Comparison of ENCODE assay signal across 8 mouse cellular contexts in genomic region chr17:12960331-12960873, GRCm38 (mm10). TPM values are rescaled to one million over a fixed set of nuclear protein-coding genes. Genes with fewer than 3 reads are reported as not detected.
DNase-seq lines count a peak whose midpoint lies in the region; ATAC-seq and TF ChIP-seq lines count a peak whose summit lies in the region.

Gene Acat2, minus strand, starts transcription at chr17:12960747.

- peak within 1 kb of the TSS; percentile 37 for H3K9ac ChIP-seq in CH12.LX (ENCODE audit: insufficient read depth, low read depth)
- peak within 1 kb of the TSS; percentile 60 for H3K9ac ChIP-seq in forebrain, embryonic 12.5 days
- H3K9ac ChIP-seq in heart, postnatal 0 days (replicated peaks; ENCODE audit: low read depth, low read length), result peak within 1 kb of the TSS; percentile 12; the same call in 1 of the 2 replicates
- peak within 1 kb of the TSS; percentile 80 for H3K9ac ChIP-seq in liver, embryonic 16.5 days (ENCODE audit: low read depth, low read length)
- H3K9ac ChIP-seq in neural tube, embryonic 13.5 days, result peak within 1 kb of the TSS; percentile 73

- no peaks in the 10 kb centered on the region for H3K9me3 ChIP-seq in CH12.LX (replicated peaks; ENCODE audit: low read length)
- no peaks in the 10 kb centered on the region for H3K9me3 ChIP-seq in forebrain, embryonic 12.5 days
- H3K9me3 ChIP-seq in heart, postnatal 0 days (replicated peaks; ENCODE audit: control insufficient read depth, low read length), result no peaks in the 10 kb centered on the region
- H3K9me3 ChIP-seq in liver, embryonic 16.5 days (replicated peaks; ENCODE audit: control insufficient read depth, low read length), result no peaks in the 10 kb centered on the region
- H3K9me3 ChIP-seq in neural tube, embryonic 13.5 days, result no peaks in the 10 kb centered on the region

- dilution Hi-C loops in CH12.LX (cut with MboI; ENCODE audit: extremely low pct_ligation_motif_present, extremely low pct_unique_long_range_greater_than_20kb, low sequenced_read_pairs), result no loop called here

- TF ChIP-seq CTCF in CH12.LX (conservative IDR thresholded peaks at IDR 0.05 in 1 of 2, IDR thresholded peaks at IDR 0.05 in 1 of 2; ENCODE audit: low read depth in 2 of 2, low read length in 2 of 2), result no peak
- TF ChIP-seq CTCF in heart, postnatal 0 days (IDR thresholded peaks at IDR 0.05; ENCODE audit: low read depth), result no peak
- no peak for TF ChIP-seq CTCF in testis, adult 2 months (IDR thresholded peaks at IDR 0.05; ENCODE audit: control insufficient read depth, insufficient read depth, insufficient replicate concordance, low read depth, low read length)

- peak; percentile 98 for TF ChIP-seq POLR2A in CH12.LX (IDR thresholded peaks at IDR 0.05; ENCODE audit: low read depth, low read length)
- TF ChIP-seq POLR2A in testis, adult 2 months (IDR thresholded peaks at IDR 0.05; ENCODE audit: control insufficient read depth, low read depth, low read length), result peak; percentile 79

- peaks cover 5 to 13% of the 10 kb centered on the region in 2 experiments; a peak in 3 of 4 replicates for H3K4me1 ChIP-seq in CH12.LX (ENCODE audit: control insufficient read depth in 1 of 2, insufficient read depth in 2 of 2)
- H3K4me1 ChIP-seq in forebrain, embryonic 12.5 days, result peaks cover 23% of the 10 kb centered on the region
- H3K4me1 ChIP-seq in heart, postnatal 0 days (ENCODE audit: control insufficient read depth, insufficient read depth), result peaks cover 6% of the 10 kb centered on the region; the same call in 1 of the 2 replicates
- H3K4me1 ChIP-seq in liver, embryonic 16.5 days (ENCODE audit: control insufficient read depth, low read depth, low read length), result peaks cover 7% of the 10 kb centered on the region
- peaks cover 32% of the 10 kb centered on the region for H3K4me1 ChIP-seq in neural tube, embryonic 13.5 days (replicated peaks)
- H3K4me1 ChIP-seq in testis, adult 2 months (ENCODE audit: control insufficient read depth, insufficient read depth, low read length), result peaks cover 3% of the 10 kb centered on the region

- ATAC-seq in forebrain, embryonic 12.5 days (ENCODE audit: low FRiP score), result peak; percentile 99
- peak; percentile 98 for ATAC-seq in heart, postnatal 0 days (ENCODE audit: insufficient read depth, low read depth)
- peak; percentile 97 for ATAC-seq in liver, embryonic 16.5 days (ENCODE audit: low read depth)
- peak; percentile 99 for ATAC-seq in neural tube, embryonic 13.5 days (ENCODE audit: low read depth)

- H3K4me3 ChIP-seq in CH12.LX (replicated peaks in 1 of 3; ENCODE audit: low read depth in 2 of 3, low read length in 2 of 3, poor library complexity in 1 of 3), result peak within 1 kb of the TSS; percentile 67 to 88 (median 76)
- H3K4me3 ChIP-seq in forebrain, embryonic 12.5 days (replicated peaks), result peak within 1 kb of the TSS; percentile 69
- peak within 1 kb of the TSS; percentile 73 for H3K4me3 ChIP-seq in heart, postnatal 0 days (ENCODE audit: low read depth, low read length)
- peak within 1 kb of the TSS; percentile 84 for H3K4me3 ChIP-seq in liver, embryonic 16.5 days (ENCODE audit: low read depth, low read length)
- H3K4me3 ChIP-seq in neural tube, embryonic 13.5 days, result peak within 1 kb of the TSS; percentile 65
- H3K4me3 ChIP-seq in testis, adult 2 months (ENCODE audit: control insufficient read depth, low read depth, low read length), result peak within 1 kb of the TSS; percentile 90

- peak within 1 kb of the TSS; percentile 19 for H3K4me2 ChIP-seq in CH12.LX (ENCODE audit: insufficient read depth, low read depth, poor library complexity, severe bottlenecking)
- peak within 1 kb of the TSS; percentile 69 for H3K4me2 ChIP-seq in forebrain, embryonic 12.5 days
- peak within 1 kb of the TSS; percentile 69 for H3K4me2 ChIP-seq in heart, postnatal 0 days (ENCODE audit: low read depth, low read length)
- H3K4me2 ChIP-seq in liver, embryonic 16.5 days (ENCODE audit: low read depth, low read length), result peak within 1 kb of the TSS; percentile 81
- peak within 1 kb of the TSS; percentile 73 for H3K4me2 ChIP-seq in neural tube, embryonic 13.5 days

- in situ Hi-C loops in CH12.LX (cut with MboI; ENCODE audit: low pct_ligation_motif_present, low pct_unique_long_range_greater_than_20kb, low sequenced_read_pairs), result no loop called here

- H3K27ac ChIP-seq in CH12.LX (ENCODE audit: insufficient read depth, low read depth), result peak within 1 kb of the TSS; percentile 73
- peak within 1 kb of the TSS; percentile 94 for H3K27ac ChIP-seq in forebrain, embryonic 12.5 days
- peak within 1 kb of the TSS; percentile 75 for H3K27ac ChIP-seq in heart, postnatal 0 days (ENCODE audit: low read depth)
- H3K27ac ChIP-seq in liver, embryonic 16.5 days (ENCODE audit: low read length), result peak within 1 kb of the TSS; percentile 87
- H3K27ac ChIP-seq in neural tube, embryonic 13.5 days (replicated peaks), result peak within 1 kb of the TSS; percentile 94
- peak within 1 kb of the TSS; percentile 70 for H3K27ac ChIP-seq in testis, adult 2 months (ENCODE audit: control insufficient read depth, insufficient read depth, low read depth, low read length)

- DNase-seq in CH12.LX (ENCODE audit: extremely low read depth), result peak; percentile 91
- DNase-seq in c-Kit-positive CD71-positive TER-119-negative erythroid progenitor cells, embryonic 14.5 days (ENCODE audit: low read depth), result peak; percentile 91
- DNase-seq in heart, postnatal 0 days (ENCODE audit: low spot score), result peak; percentile 88
- peak; percentile 96 to 97 for DNase-seq in kidney, postnatal 4 days

- H3K36me3 ChIP-seq in CH12.LX (replicated peaks in 1 of 2; ENCODE audit: control insufficient read depth in 1 of 2, insufficient read depth in 1 of 2, low read length in 1 of 2), result peaks cover 7 to 26% of the 10 kb centered on the region in 2 experiments
- H3K36me3 ChIP-seq in forebrain, embryonic 12.5 days (replicated peaks), result peaks cover 29% of the 10 kb centered on the region
- H3K36me3 ChIP-seq in heart, postnatal 0 days (replicated peaks; ENCODE audit: control insufficient read depth, insufficient read depth, low read length), result no peaks in the 10 kb centered on the region
- H3K36me3 ChIP-seq in liver, embryonic 16.5 days (ENCODE audit: control insufficient read depth, insufficient read depth), result no peaks in the 10 kb centered on the region; the same call in 1 of the 2 replicates
- H3K36me3 ChIP-seq in neural tube, embryonic 13.5 days, result peaks cover 23% of the 10 kb centered on the region
- no peaks in the 10 kb centered on the region; the same call in 1 of the 2 replicates for H3K36me3 ChIP-seq in testis, adult 2 months (ENCODE audit: control insufficient read depth, insufficient read depth, low read length)

- H3K27me3 ChIP-seq in CH12.LX (replicated peaks), result no peaks in the 10 kb centered on the region
- no peaks in the 10 kb centered on the region for H3K27me3 ChIP-seq in forebrain, embryonic 12.5 days
- H3K27me3 ChIP-seq in heart, postnatal 0 days (ENCODE audit: control insufficient read depth, insufficient read depth, low read length), result no peaks in the 10 kb centered on the region
- no peaks in the 10 kb centered on the region for H3K27me3 ChIP-seq in liver, embryonic 16.5 days (ENCODE audit: control insufficient read depth, insufficient read depth, low read depth, low read length)
- H3K27me3 ChIP-seq in neural tube, embryonic 13.5 days, result no peaks in the 10 kb centered on the region
- H3K27me3 ChIP-seq in testis, adult 2 months (ENCODE audit: control insufficient read depth, insufficient read depth, low read length), result no peaks in the 10 kb centered on the region

- H3K79me2 ChIP-seq in CH12.LX (replicated peaks; ENCODE audit: control insufficient read depth, extremely low read depth, insufficient read depth, poor library complexity, severe bottlenecking), result no peaks in the 10 kb centered on the region

- no peak for TF ChIP-seq RAD21 in CH12.LX (IDR thresholded peaks at IDR 0.05; ENCODE audit: low read depth, low read length)

- WGBS in forebrain, embryonic 12.5 days, result under 1% methylated on average over 42 of the region's 42 CpGs
- under 1% methylated on average over 40 of the region's 42 CpGs for WGBS in heart, postnatal 0 days
- WGBS in liver, embryonic 16.5 days (ENCODE audit: insufficient replicate concordance), result under 1% methylated on average over 42 of the region's 42 CpGs
- WGBS in neural tube, embryonic 13.5 days, result under 1% methylated on average over 41 of the region's 42 CpGs

- TF ChIP-seq EP300 in CH12.LX (IDR thresholded peaks at IDR 0.05; ENCODE audit: low read length), result no peak
- no peak for TF ChIP-seq EP300 in heart, postnatal 0 days (IDR thresholded peaks at IDR 0.05; ENCODE audit: low read depth)

TF ChIP-seq in CH12.LX, 34 proteins besides CTCF, POLR2A, EP300 and RAD21 (continues in another document):
- TF ChIP-seq HCFC1 (IDR thresholded peaks at IDR 0.05; ENCODE audit: low read depth, low read length) (peak; percentile 61), MEF2A (IDR thresholded peaks at IDR 0.05; ENCODE audit: borderline replicate concordance, low read depth, low read length) (no peak; the same call in 1 of the 2 replicates), SIN3A (IDR thresholded peaks at IDR 0.05; ENCODE audit: low read length) (peak; percentile 85), PAX5 (IDR thresholded peaks at IDR 0.05; ENCODE audit: low read length) (no peak), MAX (IDR thresholded peaks at IDR 0.05; ENCODE audit: low read length) (0 out of 2 replicates have a peak, but pooled peaks have one; percentile 56), ZKSCAN1 (IDR thresholded peaks at IDR 0.05; ENCODE audit: borderline replicate concordance, low read depth, low read length) (no peak), ZMIZ1 (IDR thresholded peaks at IDR 0.05; ENCODE audit: low read depth, low read length) (peak; percentile 95), POLR2AphosphoS2 (IDR thresholded peaks at IDR 0.05; ENCODE audit: low read depth, low read length) (peak; percentile 89), MAFK (IDR thresholded peaks at IDR 0.05; ENCODE audit: insufficient replicate concordance, low read length) (no peak), KAT2A (IDR thresholded peaks at IDR 0.05; ENCODE audit: insufficient replicate concordance, low read length) (0 out of 2 replicates have a peak, but pooled peaks have one; percentile 19), ZNF384 (IDR thresholded peaks at IDR 0.05; ENCODE audit: low read depth, low read length) (no peak), MYC (IDR thresholded peaks at IDR 0.05; ENCODE audit: low read depth, low read length) (no peak), NRF1 (IDR thresholded peaks at IDR 0.05; ENCODE audit: low read depth, low read length) (peak; percentile 98)

RNA-seq across cellular contexts. Expression of gene Acat2, which starts in this region (rescaled TPM):
- total RNA-seq in CH12.LX (2012; rRNA removed) (58.6 and 67.1 TPM in 2 replicates), CH12.LX (2014; rRNA removed) (115 and 128 TPM in 2 replicates)
- 48.6 and 48.8 TPM in 2 replicates for polyA plus RNA-seq in CH12.LX (2012; ENCODE audit: insufficient read length, low read depth)
- polyA plus RNA-seq in forebrain, embryonic 12.5 days (2016; fragmentation: Nextera tagmentation; extraction: Ambion mirVana), result 370 and 386 TPM in 2 replicates
- 14.3 and 16.1 TPM in 2 replicates for total RNA-seq in heart, postnatal 0 days (2014; rRNA removed; ENCODE audit: low replicate concordance)
- 13.3 and 14.8 TPM in 2 replicates for polyA plus RNA-seq in heart, postnatal 0 days (2015; fragmentation: Nextera tagmentation; extraction: Ambion mirVana)
- 97.5 and 101 TPM in 2 replicates for polyA plus RNA-seq in liver, embryonic 16.5 days (2015; fragmentation: Nextera tagmentation; extraction: Ambion mirVana)
- polyA plus RNA-seq in neural tube, embryonic 13.5 days (2015; fragmentation: Nextera tagmentation; extraction: Ambion mirVana), result 306 and 330 TPM in 2 replicates
- 8.0 and 10.3 TPM in 2 replicates for polyA plus RNA-seq in testis, adult 2 months (2012; rRNA removed)

Comparison
In these comparisons a context has a peak if more than half of its experiments do, and no peak if none do; other contexts are left out.
1. Peak in every context shown above with its lines: DNase-seq, ATAC-seq, H3K4me3 ChIP-seq and H3K27ac ChIP-seq.
2. H3K4me2 ChIP-seq: peak in every context shown above with its lines; median percentile 81 in liver, embryonic 16.5 days; 73 in neural tube, embryonic 13.5 days; 69 in forebrain, embryonic 12.5 days; 69 in heart, postnatal 0 days; 19 in CH12.LX.
3. H3K9ac ChIP-seq: peak in every context shown above with its lines; median percentile 80 in liver, embryonic 16.5 days; 73 in neural tube, embryonic 13.5 days; 60 in forebrain, embryonic 12.5 days; 37 in CH12.LX; 12 in heart, postnatal 0 days.